Mouse (Mus musculus): ENCODE measurements at regions not wholly inside any gene's neighbourhood (a gene's known extent, or its start where the extent isn't known, plus 50 kb on each side); places are given as distances from the start of the nearest gene placed in this dataset.
A peak's percentile ranks its signal among the peaks of the same experiment; 100 is the strongest.

GRCm38 (mm10) chr8:128009393-128010010 is 348.9 kb upstream of the Nrp1 start:
- H3K36me3 ChIP-seq (ENCODE audit: control insufficient read depth, insufficient read depth, low read length): no peaks in the 10 kb centered on the region
- no peak for DNase-seq (ENCODE audit: low read depth in 1 of 2, low spot score in 2 of 2)
- H3K27ac ChIP-seq (ENCODE audit: insufficient read depth, low read length): no peak overlapping the region
- H3K27me3 ChIP-seq (ENCODE audit: control insufficient read depth, insufficient read depth, low read length): no peaks in the 10 kb centered on the region
- no peak overlapping the region for H3K4me3 ChIP-seq (ENCODE audit: extremely low read depth, insufficient read depth, insufficient read length)
- TF ChIP-seq CTCF (IDR thresholded peaks at IDR 0.05; ENCODE audit: extremely low read depth, insufficient read depth, insufficient read length, insufficient replicate concordance) (no peak), POLR2A (IDR thresholded peaks at IDR 0.05; ENCODE audit: low read depth, low read length) (no peak)
- no peaks in the 10 kb centered on the region for H3K4me1 ChIP-seq (ENCODE audit: control insufficient read depth, insufficient read depth, insufficient read length)
- WGBS: 95% methylated on average over 6 of the region's 6 CpGs

GRCm38 (mm10) chr8:128017171-128017570 is 341.2 kb upstream of the Nrp1 start:
- Histone ChIP-seq H3K27ac (ENCODE audit: insufficient read depth, low read length) (no peak overlapping the region), H3K4me3 (ENCODE audit: extremely low read depth, insufficient read depth, insufficient read length) (no peak overlapping the region), H3K27me3 (ENCODE audit: control insufficient read depth, insufficient read depth, low read length) (no peaks in the 10 kb centered on the region), H3K36me3 (ENCODE audit: control insufficient read depth, insufficient read depth, low read length) (no peaks in the 10 kb centered on the region), H3K4me1 (ENCODE audit: control insufficient read depth, insufficient read depth, insufficient read length) (no peaks in the 10 kb centered on the region)
- WGBS: 87% methylated on average over 8 of the region's 8 CpGs
- TF ChIP-seq CTCF (IDR thresholded peaks at IDR 0.05; ENCODE audit: extremely low read depth, insufficient read depth, insufficient read length, insufficient replicate concordance): no peak
- TF ChIP-seq POLR2A (IDR thresholded peaks at IDR 0.05; ENCODE audit: low read depth, low read length): no peak
- no peak for DNase-seq (ENCODE audit: low read depth in 1 of 2, low spot score in 2 of 2)

GRCm38 (mm10) chr8:128023661-128024060 is 334.7 kb upstream of the Nrp1 start:
- TF ChIP-seq POLR2A (IDR thresholded peaks at IDR 0.05; ENCODE audit: low read depth, low read length): no peak
- no peak for TF ChIP-seq CTCF (IDR thresholded peaks at IDR 0.05; ENCODE audit: extremely low read depth, insufficient read depth, insufficient read length, insufficient replicate concordance)
- DNase-seq (ENCODE audit: low read depth in 1 of 2, low spot score in 2 of 2): no peak
- no peaks in the 10 kb centered on the region for H3K4me1 ChIP-seq (ENCODE audit: control insufficient read depth, insufficient read depth, insufficient read length)
- H3K27me3 ChIP-seq (ENCODE audit: control insufficient read depth, insufficient read depth, low read length): no peaks in the 10 kb centered on the region
- no peaks in the 10 kb centered on the region for H3K36me3 ChIP-seq (ENCODE audit: control insufficient read depth, insufficient read depth, low read length)
- 75% methylated on average over 2 of the region's 2 CpGs for WGBS
- H3K4me3 ChIP-seq (ENCODE audit: extremely low read depth, insufficient read depth, insufficient read length): no peak overlapping the region
- no peak overlapping the region for H3K27ac ChIP-seq (ENCODE audit: insufficient read depth, low read length)

GRCm38 (mm10) chr8:128024774-128025222 is 333.6 kb upstream of the Nrp1 start:
- Histone ChIP-seq H3K4me3 (ENCODE audit: extremely low read depth, insufficient read depth, insufficient read length) (no peak overlapping the region), H3K36me3 (ENCODE audit: control insufficient read depth, insufficient read depth, low read length) (no peaks in the 10 kb centered on the region), H3K27me3 (ENCODE audit: control insufficient read depth, insufficient read depth, low read length) (no peaks in the 10 kb centered on the region), H3K4me1 (ENCODE audit: control insufficient read depth, insufficient read depth, insufficient read length) (no peaks in the 10 kb centered on the region), H3K27ac (ENCODE audit: insufficient read depth, low read length) (no peak overlapping the region)
- DNase-seq (ENCODE audit: low read depth in 1 of 2, low spot score in 2 of 2): no peak
- 79% methylated on average over 2 of the region's 2 CpGs for WGBS
- no peak for TF ChIP-seq POLR2A (IDR thresholded peaks at IDR 0.05; ENCODE audit: low read depth, low read length)
- TF ChIP-seq CTCF (IDR thresholded peaks at IDR 0.05; ENCODE audit: extremely low read depth, insufficient read depth, insufficient read length, insufficient replicate concordance): no peak

- no peaks in the 10 kb centered on the region for H3K27me3 ChIP-seq (ENCODE audit: control insufficient read depth, insufficient read depth, low read length)
- H3K36me3 ChIP-seq (ENCODE audit: control insufficient read depth, insufficient read depth, low read length): no peaks in the 10 kb centered on the region
- H3K4me3 ChIP-seq (ENCODE audit: extremely low read depth, insufficient read depth, insufficient read length): no peak overlapping the region
- H3K4me1 ChIP-seq (ENCODE audit: control insufficient read depth, insufficient read depth, insufficient read length): no peaks in the 10 kb centered on the region
- no peak for TF ChIP-seq CTCF (IDR thresholded peaks at IDR 0.05; ENCODE audit: extremely low read depth, insufficient read depth, insufficient read length, insufficient replicate concordance)
- TF ChIP-seq POLR2A (IDR thresholded peaks at IDR 0.05; ENCODE audit: low read depth, low read length): no peak
- no peak overlapping the region; the same call in 1 of the 2 replicates for H3K27ac ChIP-seq (ENCODE audit: insufficient read depth, low read length)
- peak in 1 of 2 experiments; percentile 3 for DNase-seq (ENCODE audit: low read depth in 1 of 2, low spot score in 2 of 2)
- 79% methylated on average over 7 of the region's 7 CpGs for WGBS
These were observed 333.1 kb upstream of the Nrp1 start for GRCm38 (mm10) chr8:128025251-128025856.

GRCm38 (mm10) chr8:128026981-128027380 is 331.4 kb upstream of the Nrp1 start:
- no peak for TF ChIP-seq CTCF (IDR thresholded peaks at IDR 0.05; ENCODE audit: extremely low read depth, insufficient read depth, insufficient read length, insufficient replicate concordance)
- no peak for TF ChIP-seq POLR2A (IDR thresholded peaks at IDR 0.05; ENCODE audit: low read depth, low read length)
- peaks cover 4% of the 10 kb centered on the region; the same call in 1 of the 2 replicates for H3K4me1 ChIP-seq (ENCODE audit: control insufficient read depth, insufficient read depth, insufficient read length)
- H3K27me3 ChIP-seq (ENCODE audit: control insufficient read depth, insufficient read depth, low read length): no peaks in the 10 kb centered on the region
- no peak overlapping the region for H3K4me3 ChIP-seq (ENCODE audit: extremely low read depth, insufficient read depth, insufficient read length)
- no peak overlapping the region for H3K27ac ChIP-seq (ENCODE audit: insufficient read depth, low read length)
- DNase-seq (ENCODE audit: low read depth in 1 of 2, low spot score in 2 of 2): no peak
- no peaks in the 10 kb centered on the region for H3K36me3 ChIP-seq (ENCODE audit: control insufficient read depth, insufficient read depth, low read length)
- 85% methylated on average over 2 of the region's 2 CpGs for WGBS
